Mouse (Mus musculus): ENCODE results near the gene Elovl6. TPM values are rescaled to one million over a fixed set of nuclear protein-coding genes. Genes with fewer than 3 reads are reported as not detected.

The Elovl6 gene
- total and polyA plus RNA-seq, 3 experiments, result 15.0 to 17.2 TPM; not detected in 1

GRCm38 (mm10) chr3:129593735-129594134, 61.6 kb downstream of the Elovl6 start:
- no peaks in the 10 kb centered on the region for H3K27me3 ChIP-seq (ENCODE audit: control insufficient read depth in 1 of 2, insufficient read depth in 2 of 2, low read length in 2 of 2)
- no peaks in the 10 kb centered on the region for H3K36me3 ChIP-seq (ENCODE audit: control insufficient read depth in 1 of 2, insufficient read depth in 2 of 2, low read length in 2 of 2)
- DNase-seq (ENCODE audit: low read depth, low spot score), result no peak
- H3K4me3 ChIP-seq (ENCODE audit: control insufficient read depth in 1 of 2, insufficient read depth in 1 of 2, low read depth in 2 of 2, low read length in 2 of 2), result no peak overlapping the region
- H3K9ac ChIP-seq (ENCODE audit: control insufficient read depth, low read depth, low read length, poor library complexity, severe bottlenecking), result no peak overlapping the region
- no peaks in the 10 kb centered on the region for H3K9me3 ChIP-seq (replicated peaks; ENCODE audit: insufficient read depth, low read length)
- H3K79me2 ChIP-seq (ENCODE audit: control insufficient read depth, insufficient read depth, low read length, poor library complexity), result no peaks in the 10 kb centered on the region; the same call in 1 of the 2 replicates
- H3K4me1 ChIP-seq (ENCODE audit: control insufficient read depth in 1 of 2, insufficient read depth in 2 of 2, low read length in 2 of 2), result no peaks in the 10 kb centered on the region
- H3K27ac ChIP-seq (ENCODE audit: control insufficient read depth, low read depth, low read length), result no peak overlapping the region
- TF ChIP-seq POLR2A (IDR thresholded peaks at IDR 0.05; ENCODE audit: control insufficient read depth in 1 of 2, insufficient read depth in 1 of 2, low read depth in 1 of 2, low read length in 2 of 2, poor library complexity in 1 of 2), result no peak
- TF ChIP-seq MYC (IDR thresholded peaks at IDR 0.05; ENCODE audit: low read depth, low read length), result no peak
- TF ChIP-seq POLR2AphosphoS5 (IDR thresholded peaks at IDR 0.05; ENCODE audit: borderline replicate concordance, low read depth, low read length), result no peak
- TF ChIP-seq MYB (IDR thresholded peaks at IDR 0.05; ENCODE audit: low read depth, low read length), result no peak
- TF ChIP-seq USF2 (IDR thresholded peaks at IDR 0.05; ENCODE audit: borderline replicate concordance in 1 of 2, insufficient read depth in 1 of 2, low read depth in 1 of 2, low read length in 2 of 2), result no peak
- no peak for TF ChIP-seq ZMIZ1 (IDR thresholded peaks at IDR 0.05; ENCODE audit: low read depth, low read length)
- TF ChIP-seq MAFK (IDR thresholded peaks at IDR 0.05; ENCODE audit: borderline replicate concordance, low read depth, low read length), result no peak
- TF ChIP-seq ZC3H11A (IDR thresholded peaks at IDR 0.05; ENCODE audit: low read depth, low read length), result no peak
- TF ChIP-seq JUND (IDR thresholded peaks at IDR 0.05; ENCODE audit: low read depth, low read length), result no peak
- TF ChIP-seq SIN3A (IDR thresholded peaks at IDR 0.05; ENCODE audit: low read length), result no peak
- TF ChIP-seq CHD1 (IDR thresholded peaks at IDR 0.05; ENCODE audit: low read depth, low read length), result no peak
- TF ChIP-seq GABPA (IDR thresholded peaks at IDR 0.05; ENCODE audit: low read depth, low read length), result no peak
- no peak for TF ChIP-seq KAT2A (conservative IDR thresholded peaks at IDR 0.05; ENCODE audit: low read depth, low read length)
- no peak for TF ChIP-seq MAX (IDR thresholded peaks at IDR 0.05; ENCODE audit: low read length)
- no peak for TF ChIP-seq RCOR1 (IDR thresholded peaks at IDR 0.05; ENCODE audit: low read depth, low read length)
- TF ChIP-seq NELFE (IDR thresholded peaks at IDR 0.05; ENCODE audit: low read depth, low read length), result no peak
- no peak for TF ChIP-seq CHD2 (IDR thresholded peaks at IDR 0.05; ENCODE audit: low read length)
- no peak for TF ChIP-seq ETS1 (IDR thresholded peaks at IDR 0.05; ENCODE audit: low read depth, low read length)
- no peak for TF ChIP-seq BHLHE40 (IDR thresholded peaks at IDR 0.05; ENCODE audit: borderline replicate concordance, low read depth, low read length)

- H3K36me3 ChIP-seq (ENCODE audit: control insufficient read depth in 1 of 2, insufficient read depth in 2 of 2, low read length in 2 of 2), result no peaks in the 10 kb centered on the region
- H3K9ac ChIP-seq (ENCODE audit: control insufficient read depth, low read depth, low read length, poor library complexity, severe bottlenecking), result no peak overlapping the region
- H3K79me2 ChIP-seq (ENCODE audit: control insufficient read depth, insufficient read depth, low read length, poor library complexity), result no peaks in the 10 kb centered on the region; the same call in 1 of the 2 replicates
- no peak overlapping the region for H3K27ac ChIP-seq (ENCODE audit: control insufficient read depth, low read depth, low read length)
- TF ChIP-seq MAFK (IDR thresholded peaks at IDR 0.05; ENCODE audit: borderline replicate concordance, low read depth, low read length), result no peak
- no peak for TF ChIP-seq GATA1 (IDR thresholded peaks at IDR 0.05; ENCODE audit: low read depth, low read length)
- TF ChIP-seq UBTF (IDR thresholded peaks at IDR 0.05; ENCODE audit: borderline replicate concordance, insufficient read depth, low read depth, low read length), result no peak
- no peak for TF ChIP-seq EP300 (IDR thresholded peaks at IDR 0.05; ENCODE audit: low read depth in 1 of 2, low read length in 2 of 2)
- no peak for TF ChIP-seq MYB (IDR thresholded peaks at IDR 0.05; ENCODE audit: low read depth, low read length)
- TF ChIP-seq RAD21 (IDR thresholded peaks at IDR 0.05; ENCODE audit: low read depth, low read length), result no peak
- no peak for TF ChIP-seq ELF1 (IDR thresholded peaks at IDR 0.05; ENCODE audit: low read depth, low read length)
- TF ChIP-seq HCFC1 (IDR thresholded peaks at IDR 0.05; ENCODE audit: low read depth, low read length), result no peak
- no peak for TF ChIP-seq POLR2A (IDR thresholded peaks at IDR 0.05; ENCODE audit: control insufficient read depth in 1 of 2, insufficient read depth in 1 of 2, low read depth in 1 of 2, low read length in 2 of 2, poor library complexity in 1 of 2)
- TF ChIP-seq NRF1 (IDR thresholded peaks at IDR 0.05; ENCODE audit: insufficient read depth, low read depth, low read length, poor library complexity, severe bottlenecking), result no peak
- no peak for TF ChIP-seq TCF12 (IDR thresholded peaks at IDR 0.05; ENCODE audit: low read depth, low read length)
- TF ChIP-seq JUND (IDR thresholded peaks at IDR 0.05; ENCODE audit: low read depth, low read length), result no peak
- no peak for TF ChIP-seq MEF2A (IDR thresholded peaks at IDR 0.05; ENCODE audit: extremely low read depth, insufficient replicate concordance, low read depth, low read length, poor library complexity, severe bottlenecking)
- no peak for TF ChIP-seq MAZ (IDR thresholded peaks at IDR 0.05; ENCODE audit: low read depth, low read length)
- H3K9me3 ChIP-seq (replicated peaks; ENCODE audit: insufficient read depth, low read length), result no peaks in the 10 kb centered on the region
- H3K4me1 ChIP-seq (ENCODE audit: control insufficient read depth in 1 of 2, insufficient read depth in 2 of 2, low read length in 2 of 2), result no peaks in the 10 kb centered on the region
- DNase-seq (ENCODE audit: low read depth, low spot score), result no peak
- no peaks in the 10 kb centered on the region for H3K27me3 ChIP-seq (ENCODE audit: control insufficient read depth in 1 of 2, insufficient read depth in 2 of 2, low read length in 2 of 2)
- H3K4me3 ChIP-seq (ENCODE audit: control insufficient read depth in 1 of 2, insufficient read depth in 1 of 2, low read depth in 2 of 2, low read length in 2 of 2), result no peak overlapping the region
These were observed 63.9 kb downstream of the Elovl6 start for GRCm38 (mm10) chr3:129596098-129596497.

Data from MEL (cell line).